Mouse (Mus musculus): ENCODE results near the gene Gm8257. TPM values are rescaled to one million over a fixed set of nuclear protein-coding genes. Genes with fewer than 3 reads are reported as not detected.
A peak's percentile ranks its signal among the peaks of the same experiment; 100 is the strongest.
"Not testable (repeated sequence)": the region's sequence is repeated elsewhere in the genome, so short reads cannot be mapped to it uniquely, and the experiment has no call there.

Gm8257 gene
- total RNA-seq (2014; rRNA removed), result not detected in 2 replicates
- not detected in 2 replicates for polyA plus RNA-seq (2015; fragmentation: Nextera tagmentation; extraction: Ambion mirVana)

DNA sequence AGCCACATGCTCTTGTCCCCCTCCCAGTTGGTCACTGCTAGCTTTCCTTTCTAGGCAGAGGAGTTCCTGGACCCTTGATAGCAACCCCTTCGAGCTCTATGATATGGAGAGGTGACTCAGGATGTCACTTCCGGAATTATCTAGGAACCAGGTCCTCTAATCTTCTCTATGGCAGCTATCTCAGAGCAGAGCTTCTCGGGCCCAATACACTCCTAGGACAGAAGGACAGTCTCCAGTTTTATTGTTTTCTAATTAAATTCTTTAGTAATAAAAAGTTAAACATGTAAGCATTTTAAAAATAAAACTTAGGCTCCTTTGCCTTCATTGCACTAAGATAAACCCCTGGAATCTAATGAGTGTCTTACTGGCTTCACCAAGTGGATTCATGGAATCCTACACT lies at the start of gene Gm8257:
Gene Gm8257 (minus strand): TSS at position 101 of the 400 bp plus-strand sequence.
- not testable (repeated sequence) for H3K9me3 ChIP-seq (ENCODE audit: low read length); H3K27ac ChIP-seq; H3K36me3 ChIP-seq (ENCODE audit: insufficient read depth, low read length); H3K4me2 ChIP-seq (ENCODE audit: low read depth, low read length); H3K27me3 ChIP-seq (ENCODE audit: insufficient read depth, low read length); H3K9ac ChIP-seq (replicated peaks; ENCODE audit: low read length); H3K4me1 ChIP-seq (ENCODE audit: insufficient read depth, low read length); ATAC-seq; DNase-seq (ENCODE audit: low spot score); H3K4me3 ChIP-seq (ENCODE audit: low read length)
- 85% methylated on average over 3 of the region's 3 CpGs for WGBS

- Histone ChIP-seq H3K36me3 (ENCODE audit: insufficient read depth, low read length) (no peaks in the 10 kb centered on the region), H3K27me3 (ENCODE audit: insufficient read depth, low read length) (no peaks in the 10 kb centered on the region), H3K9me3 (ENCODE audit: low read length) (no peaks in the 10 kb centered on the region), H3K4me2 (ENCODE audit: low read depth, low read length) (no peak within 1 kb of the TSS), H3K27ac (no peak within 1 kb of the TSS), H3K4me1 (ENCODE audit: insufficient read depth, low read length) (no peaks in the 10 kb centered on the region), H3K4me3 (ENCODE audit: low read length) (no peak within 1 kb of the TSS), H3K9ac (replicated peaks; ENCODE audit: low read length) (no peak within 1 kb of the TSS)
- WGBS, result 84% methylated on average over 3 of the region's 3 CpGs
- ATAC-seq (no peak), DNase-seq (ENCODE audit: low spot score) (no peak)
- no peak for TF ChIP-seq CTCF (IDR thresholded peaks at IDR 0.05; ENCODE audit: low read depth)
Observed at GRCm38 (mm10) chr14:44750240-44750639, 44.0 kb upstream of the Gm8257 start, which contains the start of gene Gm8267. Gm8267 (minus strand) TSS chr14:44750340.

DNA sequence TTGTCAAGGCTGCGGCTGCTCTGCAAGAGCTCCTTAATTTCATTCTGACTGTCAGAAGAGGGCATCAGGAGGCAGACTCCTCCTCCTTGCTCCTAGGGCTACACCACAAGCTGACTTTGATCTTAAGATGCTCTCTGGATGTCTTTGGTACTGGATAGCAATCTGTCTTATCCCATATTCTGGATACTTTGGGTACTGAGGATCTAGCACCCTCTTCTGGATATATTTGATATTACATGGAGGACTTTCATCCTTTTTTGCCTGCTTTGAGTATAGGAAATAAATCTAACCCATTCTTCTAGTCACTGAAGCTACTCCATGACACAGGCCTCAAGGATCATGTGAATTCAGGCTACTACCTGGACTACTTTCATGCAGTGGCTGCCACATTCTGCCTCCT lies 36.5 kb upstream of the Gm8257 start:
- not testable (repeated sequence) for H3K4me2 ChIP-seq (ENCODE audit: low read depth, low read length); H3K9ac ChIP-seq (replicated peaks; ENCODE audit: low read length); H3K27me3 ChIP-seq (ENCODE audit: insufficient read depth, low read length); H3K27ac ChIP-seq; DNase-seq (ENCODE audit: low spot score); H3K4me3 ChIP-seq (ENCODE audit: low read length); ATAC-seq; H3K9me3 ChIP-seq (ENCODE audit: low read length); H3K4me1 ChIP-seq (ENCODE audit: insufficient read depth, low read length); H3K36me3 ChIP-seq (ENCODE audit: insufficient read depth, low read length)
- WGBS, result 58% methylated on average over 1 of the region's 1 CpGs
- peak; percentile 42 for TF ChIP-seq CTCF (IDR thresholded peaks at IDR 0.05; ENCODE audit: low read depth)

DNA sequence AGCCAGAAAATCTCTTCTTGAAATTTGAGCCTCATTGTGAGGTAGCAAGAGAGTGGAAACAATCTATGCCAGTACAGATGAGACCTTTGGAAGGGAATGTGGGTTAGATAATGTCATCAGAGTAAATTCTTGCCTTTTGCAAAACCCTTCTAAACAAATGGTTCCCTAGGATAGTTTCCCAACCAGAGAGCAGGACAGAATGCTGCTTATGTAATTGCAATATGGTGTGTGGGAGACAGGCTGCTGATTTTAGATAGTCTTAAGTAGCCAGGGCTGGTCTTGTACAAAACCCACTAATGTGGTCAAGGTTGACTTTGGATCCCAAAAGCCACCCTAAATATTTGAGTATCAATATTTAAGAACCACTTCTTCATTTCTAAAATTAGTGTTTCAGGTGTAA lies 24.5 kb upstream of the Gm8257 start:
- DNase-seq (ENCODE audit: low spot score); H3K36me3 ChIP-seq (ENCODE audit: insufficient read depth, low read length); H3K9ac ChIP-seq (replicated peaks; ENCODE audit: low read length); H3K4me2 ChIP-seq (ENCODE audit: low read depth, low read length); H3K27ac ChIP-seq; H3K27me3 ChIP-seq (ENCODE audit: insufficient read depth, low read length); H3K4me1 ChIP-seq (ENCODE audit: insufficient read depth, low read length); ATAC-seq; H3K4me3 ChIP-seq (ENCODE audit: low read length); H3K9me3 ChIP-seq (ENCODE audit: low read length): not testable (repeated sequence)

GRCm38 (mm10) chr14:44627737-44628136 lies 78.5 kb downstream of the Gm8257 start, which contains the start of gene Gm5624:
Gm5624 (minus strand) TSS chr14:44627938.
- WGBS, result 80% methylated on average over 4 of the region's 4 CpGs
- H3K4me3 ChIP-seq (ENCODE audit: low read length); H3K4me1 ChIP-seq (ENCODE audit: insufficient read depth, low read length); H3K9ac ChIP-seq (replicated peaks; ENCODE audit: low read length); DNase-seq (ENCODE audit: low spot score); H3K4me2 ChIP-seq (ENCODE audit: low read depth, low read length); H3K9me3 ChIP-seq (ENCODE audit: low read length); ATAC-seq; H3K27ac ChIP-seq; H3K36me3 ChIP-seq (ENCODE audit: insufficient read depth, low read length); H3K27me3 ChIP-seq (ENCODE audit: insufficient read depth, low read length): not testable (repeated sequence)

Other genes with a start within 250 kb of the Gm8257 start
- gene BC061237, start 214.0 kb downstream of the Gm8257 start, total RNA-seq (2014; rRNA removed), result not detected in 2 replicates
- 0.24 TPM in 1 of 2 replicates, not detected in the other for gene BC061237, start 214.0 kb downstream of the Gm8257 start, polyA plus RNA-seq (2015; fragmentation: Nextera tagmentation; extraction: Ambion mirVana)
- gene Gm17093, start 188.2 kb downstream of the Gm8257 start, total RNA-seq (2014; rRNA removed), result not detected in 2 replicates
- not detected in 2 replicates for gene Gm17093, start 188.2 kb downstream of the Gm8257 start, polyA plus RNA-seq (2015; fragmentation: Nextera tagmentation; extraction: Ambion mirVana)
- gene Gm8247, start 123.3 kb downstream of the Gm8257 start, total RNA-seq (2014; rRNA removed), result not detected in 2 replicates
- 0.58 TPM in 1 of 2 replicates, not detected in the other for gene Gm8247, start 123.3 kb downstream of the Gm8257 start, polyA plus RNA-seq (2015; fragmentation: Nextera tagmentation; extraction: Ambion mirVana)
- gene Gm5624, start 78.5 kb downstream of the Gm8257 start, total RNA-seq (2014; rRNA removed), result not detected in 2 replicates
- not detected in 2 replicates for gene Gm5624, start 78.5 kb downstream of the Gm8257 start, polyA plus RNA-seq (2015; fragmentation: Nextera tagmentation; extraction: Ambion mirVana)
- not detected in 2 replicates for gene Gm8267, start 43.9 kb upstream of the Gm8257 start, total RNA-seq (2014; rRNA removed)
- not detected in 2 replicates for gene Gm8267, start 43.9 kb upstream of the Gm8257 start, polyA plus RNA-seq (2015; fragmentation: Nextera tagmentation; extraction: Ambion mirVana)
- 1.0 and 1.7 TPM in 2 replicates for gene Ptgdr, start 152.9 kb upstream of the Gm8257 start, total RNA-seq (2014; rRNA removed)
- gene Ptgdr, start 152.9 kb upstream of the Gm8257 start, polyA plus RNA-seq (2015; fragmentation: Nextera tagmentation; extraction: Ambion mirVana), result 0.59 and 0.86 TPM in 2 replicates

Measured in hindbrain, postnatal 0 days (tissue).